ENCODE assay signal across 12 mouse cellular contexts in genomic region chr2:101751236-101751922, GRCm38 (mm10).
DNase-seq lines count a peak whose midpoint lies in the region; ATAC-seq and TF ChIP-seq lines count a peak whose summit lies in the region.
"Had no signal": no experiment of that assay in that cellular context is flagged by ENCODE, and none has a peak within 500 bp of the region (broad histone marks: within the 10 kb centered on the region; RNA-seq: fewer than 3 reads in every experiment).

No protein-coding gene starts in this region.

- 0 out of 2 replicates have a peak, but pooled peaks cover 8% of the 10 kb centered on the region for H3K4me1 ChIP-seq in forebrain, postnatal 0 days (ENCODE audit: insufficient read depth)
- 0 out of 2 replicates have a peak, but pooled peaks cover 7% of the 10 kb centered on the region for H3K4me1 ChIP-seq in forebrain, embryonic 15.5 days
- peaks cover 33% of the 10 kb centered on the region for H3K4me1 ChIP-seq in kidney, embryonic 15.5 days
- peaks cover 55% of the 10 kb centered on the region for H3K4me1 ChIP-seq in embryonic facial prominence, embryonic 12.5 days

- no peak overlapping the region for H3K9ac ChIP-seq in forebrain, postnatal 0 days
- no peak overlapping the region for H3K9ac ChIP-seq in forebrain, embryonic 15.5 days (replicated peaks)
- no peak overlapping the region for H3K9ac ChIP-seq in kidney, embryonic 15.5 days
- H3K9ac ChIP-seq in embryonic facial prominence, embryonic 12.5 days, result no peak overlapping the region
- H3K9ac ChIP-seq: stomach, embryonic 15.5 days had no signal

- H3K4me2 ChIP-seq in forebrain, postnatal 0 days (ENCODE audit: low read depth), result no peak overlapping the region
- no peak overlapping the region for H3K4me2 ChIP-seq in forebrain, embryonic 15.5 days (replicated peaks)
- no peak overlapping the region for H3K4me2 ChIP-seq in kidney, embryonic 15.5 days
- no peak overlapping the region for H3K4me2 ChIP-seq in embryonic facial prominence, embryonic 12.5 days (replicated peaks)
- H3K4me2 ChIP-seq: stomach, embryonic 15.5 days had no signal

- ATAC-seq in forebrain, postnatal 0 days, result no peak
- no peak for ATAC-seq in forebrain, embryonic 15.5 days (replicated peaks)
- peak; percentile 80 for ATAC-seq in kidney, embryonic 15.5 days (replicated peaks; ENCODE audit: low FRiP score)
- no peak for ATAC-seq in embryonic facial prominence, embryonic 12.5 days (ENCODE audit: insufficient number of reproducible peaks, insufficient read depth, low FRiP score, low TSS enrichment)
- ATAC-seq: inflammation-experienced regulatory T-cells, adult 6 months had no signal

- no peak for TF ChIP-seq CTCF in forebrain, postnatal 0 days (IDR thresholded peaks at IDR 0.05; ENCODE audit: low read depth)

- WGBS in forebrain, postnatal 0 days, result 57% methylated on average over 4 of the region's 4 CpGs
- 39% methylated on average over 4 of the region's 4 CpGs for WGBS in forebrain, embryonic 15.5 days
- WGBS in kidney, embryonic 15.5 days, result 14% methylated on average over 4 of the region's 4 CpGs
- WGBS in embryonic facial prominence, embryonic 12.5 days, result 8% methylated on average over 4 of the region's 4 CpGs

- no peaks in the 10 kb centered on the region for H3K9me3 ChIP-seq in forebrain, postnatal 0 days (ENCODE audit: low read length)
- H3K9me3 ChIP-seq in forebrain, embryonic 15.5 days, result no peaks in the 10 kb centered on the region
- no peaks in the 10 kb centered on the region for H3K9me3 ChIP-seq in kidney, embryonic 15.5 days (replicated peaks)
- H3K9me3 ChIP-seq in embryonic facial prominence, embryonic 12.5 days, result no peaks in the 10 kb centered on the region
- H3K9me3 ChIP-seq: stomach, embryonic 15.5 days had no signal

- H3K36me3 ChIP-seq in forebrain, postnatal 0 days (ENCODE audit: insufficient read depth), result no peaks in the 10 kb centered on the region
- H3K36me3 ChIP-seq in forebrain, embryonic 15.5 days, result no peaks in the 10 kb centered on the region
- peaks cover 31% of the 10 kb centered on the region for H3K36me3 ChIP-seq in kidney, embryonic 15.5 days
- no peaks in the 10 kb centered on the region for H3K36me3 ChIP-seq in embryonic facial prominence, embryonic 12.5 days
- H3K36me3 ChIP-seq: stomach, embryonic 15.5 days had no signal

- peak overlapping the region; percentile 42; the same call in 1 of the 2 replicates for H3K27ac ChIP-seq in forebrain, postnatal 0 days (ENCODE audit: low read depth, low read length)
- H3K27ac ChIP-seq in forebrain, embryonic 15.5 days (replicated peaks), result no peak overlapping the region
- peak overlapping the region; percentile 77 for H3K27ac ChIP-seq in kidney, embryonic 15.5 days
- peak overlapping the region; percentile 77 for H3K27ac ChIP-seq in embryonic facial prominence, embryonic 12.5 days
- H3K27ac ChIP-seq: stomach, embryonic 15.5 days had no signal

- no peak for DNase-seq in forebrain, postnatal 0 days
- DNase-seq in kidney, adult 18-20 months, result no peak
- peak; percentile 16 for DNase-seq in 3134 (ENCODE audit: extremely low read depth, insufficient read length, low spot score)
- no peak for DNase-seq in ovary, postnatal 36 days (ENCODE audit: low spot score)
- DNase-seq in thymus, adult 18-20 months, result no peak
- DNase-seq: B cell, adult 2 months; midbrain, embryonic 14.5 days had no signal

- H3K27me3 ChIP-seq in forebrain, postnatal 0 days (ENCODE audit: insufficient read depth, low read length), result no peaks in the 10 kb centered on the region
- no peaks in the 10 kb centered on the region for H3K27me3 ChIP-seq in forebrain, embryonic 15.5 days
- H3K27me3 ChIP-seq in kidney, embryonic 15.5 days, result no peaks in the 10 kb centered on the region
- no peaks in the 10 kb centered on the region for H3K27me3 ChIP-seq in embryonic facial prominence, embryonic 12.5 days
- H3K27me3 ChIP-seq: stomach, embryonic 15.5 days had no signal

- H3K4me3 ChIP-seq in forebrain, postnatal 0 days (ENCODE audit: low read depth, low read length), result no peak overlapping the region
- no peak overlapping the region for H3K4me3 ChIP-seq in forebrain, embryonic 15.5 days
- H3K4me3 ChIP-seq in kidney, embryonic 15.5 days (replicated peaks), result no peak overlapping the region
- H3K4me3 ChIP-seq in embryonic facial prominence, embryonic 12.5 days, result no peak overlapping the region
- H3K4me3 ChIP-seq: stomach, embryonic 15.5 days had no signal
